Mouse (Mus musculus): ENCODE measurements at regions not wholly inside any gene's neighbourhood (a gene's known extent, or its start where the extent isn't known, plus 50 kb on each side); places are given as distances from the start of the nearest gene placed in this dataset.
A peak's percentile ranks its signal among the peaks of the same experiment; 100 is the strongest.

DNA sequence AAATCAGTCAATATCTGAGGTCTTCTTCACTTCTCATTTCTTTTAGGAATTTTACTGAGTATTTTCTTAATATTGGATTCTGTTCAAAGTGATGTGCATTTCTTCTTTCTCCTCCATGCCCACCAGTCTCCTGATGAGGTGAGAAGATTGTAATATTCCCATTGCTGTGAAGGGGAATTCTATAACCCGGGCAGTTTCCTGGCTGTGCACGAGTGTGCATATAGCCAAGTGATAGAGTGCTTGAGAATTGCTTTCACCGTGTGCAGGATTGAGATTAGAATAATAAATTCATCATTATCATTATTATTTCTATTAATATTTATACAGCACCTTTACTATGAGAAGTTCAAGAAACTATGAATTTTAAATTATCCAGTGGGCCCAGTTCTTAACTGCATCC, 671.9 kb upstream of the Gm38303 start:
- Histone ChIP-seq H3K9me3 (ENCODE audit: control insufficient read depth, low read length) (no peaks in the 10 kb centered on the region), H3K4me2 (replicated peaks; ENCODE audit: low read depth, low read length) (no peak overlapping the region), H3K27ac (ENCODE audit: low read depth, low read length) (no peak overlapping the region), H3K36me3 (ENCODE audit: control insufficient read depth, insufficient read depth, low read length) (no peaks in the 10 kb centered on the region), H3K4me3 (ENCODE audit: low read length) (no peak overlapping the region), H3K9ac (ENCODE audit: low read depth, low read length) (no peak overlapping the region), H3K27me3 (ENCODE audit: control insufficient read depth, insufficient read depth, low read length) (no peaks in the 10 kb centered on the region), H3K4me1 (ENCODE audit: control insufficient read depth, insufficient read depth, low read length) (no peaks in the 10 kb centered on the region)
- 88% methylated on average over 3 of the region's 3 CpGs for WGBS
- no peak for ATAC-seq (ENCODE audit: low FRiP score, low TSS enrichment)

DNA sequence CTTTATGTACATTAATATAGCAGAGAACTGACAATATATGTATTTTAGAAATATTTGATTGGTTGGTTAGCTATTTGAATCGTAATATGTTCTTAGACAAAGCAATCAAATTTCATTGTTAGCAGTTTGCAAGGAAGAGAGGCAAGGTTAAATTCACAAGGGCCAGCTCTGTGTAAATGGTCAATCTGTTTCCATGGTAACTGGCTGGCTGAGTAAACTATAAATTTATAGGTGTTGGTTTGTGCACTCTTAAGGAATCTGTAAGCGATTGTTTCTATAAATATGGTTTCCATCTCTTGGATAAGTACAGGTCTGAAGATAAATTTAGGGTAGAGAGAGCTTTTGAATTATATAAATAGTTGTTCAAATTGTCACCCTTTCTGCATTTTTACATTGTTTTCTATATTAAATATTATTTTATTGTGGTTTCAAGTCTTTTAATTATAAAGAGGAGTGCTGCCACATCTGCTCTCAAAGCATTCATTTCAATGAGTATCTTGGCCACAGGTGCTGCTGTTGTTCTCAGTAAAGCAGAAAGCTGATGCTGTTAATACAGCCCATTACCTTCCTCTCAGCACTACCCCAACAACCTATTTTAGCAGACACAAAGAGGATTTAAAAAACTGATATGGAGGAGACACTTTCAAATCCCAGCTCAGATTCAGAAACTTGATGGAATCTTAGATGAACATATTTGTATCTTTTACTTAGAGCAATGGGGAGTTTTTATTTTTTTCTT, 671.2 kb upstream of the Gm38303 start:
- no peak for ATAC-seq (ENCODE audit: low FRiP score, low TSS enrichment)
- H3K4me3 ChIP-seq (ENCODE audit: low read length), result no peak overlapping the region
- no peak overlapping the region for H3K27ac ChIP-seq (ENCODE audit: low read depth, low read length)
- no peaks in the 10 kb centered on the region for H3K36me3 ChIP-seq (ENCODE audit: control insufficient read depth, insufficient read depth, low read length)
- no peaks in the 10 kb centered on the region for H3K27me3 ChIP-seq (ENCODE audit: control insufficient read depth, insufficient read depth, low read length)
- H3K4me1 ChIP-seq (ENCODE audit: control insufficient read depth, insufficient read depth, low read length), result no peaks in the 10 kb centered on the region
- WGBS, result 87% methylated on average over 2 of the region's 2 CpGs
- H3K9ac ChIP-seq (ENCODE audit: low read depth, low read length), result no peak overlapping the region
- no peaks in the 10 kb centered on the region for H3K9me3 ChIP-seq (ENCODE audit: control insufficient read depth, low read length)
- no peak overlapping the region for H3K4me2 ChIP-seq (replicated peaks; ENCODE audit: low read depth, low read length)

GRCm38 (mm10) chr3:10978968-10979367, 643.5 kb upstream of the Gm38303 start:
- Histone ChIP-seq H3K4me3 (ENCODE audit: low read length) (no peak overlapping the region), H3K36me3 (ENCODE audit: control insufficient read depth, insufficient read depth, low read length) (no peaks in the 10 kb centered on the region), H3K9ac (ENCODE audit: low read depth, low read length) (no peak overlapping the region), H3K4me2 (replicated peaks; ENCODE audit: low read depth, low read length) (no peak overlapping the region), H3K4me1 (ENCODE audit: control insufficient read depth, insufficient read depth, low read length) (no peaks in the 10 kb centered on the region), H3K27ac (ENCODE audit: low read depth, low read length) (no peak overlapping the region), H3K27me3 (ENCODE audit: control insufficient read depth, insufficient read depth, low read length) (no peaks in the 10 kb centered on the region), H3K9me3 (ENCODE audit: control insufficient read depth, low read length) (no peaks in the 10 kb centered on the region)
- no peak for ATAC-seq (ENCODE audit: low FRiP score, low TSS enrichment)

DNA sequence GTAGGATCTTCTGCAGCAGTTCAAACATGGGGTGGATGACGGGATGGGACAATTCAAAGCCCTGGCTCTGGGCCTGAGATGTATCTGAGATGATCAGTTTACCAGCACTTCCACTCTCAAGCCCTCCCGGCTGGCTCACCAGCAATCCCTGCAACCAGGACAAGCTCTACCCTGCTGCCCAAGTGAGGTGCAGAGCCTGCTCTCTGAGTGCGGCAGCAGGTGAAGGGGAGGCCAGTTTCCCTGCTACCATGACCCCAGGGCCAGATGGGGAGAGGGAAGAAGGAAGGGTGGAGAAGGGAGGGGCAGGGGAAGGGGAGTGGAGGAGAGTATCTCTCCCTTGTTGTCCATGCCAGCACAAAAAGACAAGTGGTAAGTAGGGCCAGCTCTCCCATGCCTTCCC, 638.9 kb upstream of the Gm38303 start:
- no peak for ATAC-seq (ENCODE audit: low FRiP score, low TSS enrichment)

GRCm38 (mm10) chr3:10952583-10952982, 617.1 kb upstream of the Gm38303 start:
- Histone ChIP-seq H3K27ac (ENCODE audit: low read depth, low read length) (no peak overlapping the region), H3K4me2 (replicated peaks; ENCODE audit: low read depth, low read length) (no peak overlapping the region), H3K9ac (ENCODE audit: low read depth, low read length) (no peak overlapping the region), H3K36me3 (ENCODE audit: control insufficient read depth, insufficient read depth, low read length) (no peaks in the 10 kb centered on the region), H3K4me1 (ENCODE audit: control insufficient read depth, insufficient read depth, low read length) (no peaks in the 10 kb centered on the region), H3K9me3 (ENCODE audit: control insufficient read depth, low read length) (no peaks in the 10 kb centered on the region), H3K4me3 (ENCODE audit: low read length) (no peak overlapping the region), H3K27me3 (ENCODE audit: control insufficient read depth, insufficient read depth, low read length) (no peaks in the 10 kb centered on the region)
- 0 out of 2 replicates have a peak, but pooled peaks have one; percentile 66 for ATAC-seq (ENCODE audit: low FRiP score, low TSS enrichment)
- WGBS, result 31% methylated on average over 1 of the region's 1 CpGs

More for the DNA sequence above, 638.9 kb upstream of the Gm38303 start:
- no peaks in the 10 kb centered on the region for H3K27me3 ChIP-seq (ENCODE audit: control insufficient read depth, insufficient read depth, low read length)
- H3K27ac ChIP-seq (ENCODE audit: low read depth, low read length), result no peak overlapping the region
- no peaks in the 10 kb centered on the region for H3K4me1 ChIP-seq (ENCODE audit: control insufficient read depth, insufficient read depth, low read length)
- H3K36me3 ChIP-seq (ENCODE audit: control insufficient read depth, insufficient read depth, low read length), result no peaks in the 10 kb centered on the region
- 90% methylated on average over 3 of the region's 3 CpGs for WGBS
- H3K4me3 ChIP-seq (ENCODE audit: low read length), result no peak overlapping the region
- no peak overlapping the region for H3K4me2 ChIP-seq (replicated peaks; ENCODE audit: low read depth, low read length)
- H3K9me3 ChIP-seq (ENCODE audit: control insufficient read depth, low read length), result no peaks in the 10 kb centered on the region
- H3K9ac ChIP-seq (ENCODE audit: low read depth, low read length), result no peak overlapping the region

DNA sequence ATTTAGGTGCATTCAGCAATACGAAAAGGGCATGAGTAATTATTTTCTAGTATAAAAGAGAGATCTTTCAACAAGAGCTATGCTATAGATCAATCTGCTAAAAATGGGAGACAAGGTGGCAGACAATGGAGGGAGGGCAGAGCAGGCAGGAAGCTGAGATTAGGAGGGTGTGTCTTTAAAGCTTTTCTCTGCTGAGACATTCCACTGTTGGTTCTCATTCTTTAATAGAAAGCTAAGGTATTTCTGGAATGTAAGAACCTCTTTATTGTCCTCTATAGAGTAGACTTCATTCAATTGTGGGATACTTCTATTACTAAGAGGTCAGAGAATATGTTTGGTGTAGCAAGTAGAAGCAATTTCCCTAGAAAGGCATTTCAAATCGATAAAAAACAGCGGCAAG, 581.6 kb upstream of the Gm38303 start:
- H3K4me1 ChIP-seq (ENCODE audit: control insufficient read depth, insufficient read depth, low read length), result no peaks in the 10 kb centered on the region
- no peaks in the 10 kb centered on the region for H3K36me3 ChIP-seq (ENCODE audit: control insufficient read depth, insufficient read depth, low read length)
- WGBS, result 93% methylated on average over 3 of the region's 3 CpGs
- no peak for ATAC-seq (ENCODE audit: low FRiP score, low TSS enrichment)
- H3K9ac ChIP-seq (ENCODE audit: low read depth, low read length), result no peak overlapping the region
- H3K9me3 ChIP-seq (ENCODE audit: control insufficient read depth, low read length), result no peaks in the 10 kb centered on the region
- no peak overlapping the region for H3K4me3 ChIP-seq (ENCODE audit: low read length)
- no peaks in the 10 kb centered on the region for H3K27me3 ChIP-seq (ENCODE audit: control insufficient read depth, insufficient read depth, low read length)
- no peak overlapping the region for H3K27ac ChIP-seq (ENCODE audit: low read depth, low read length)
- H3K4me2 ChIP-seq (replicated peaks; ENCODE audit: low read depth, low read length), result no peak overlapping the region

- no peak for ATAC-seq (ENCODE audit: low FRiP score, low TSS enrichment)
- Histone ChIP-seq H3K9ac (ENCODE audit: low read depth, low read length) (no peak overlapping the region), H3K4me1 (ENCODE audit: control insufficient read depth, insufficient read depth, low read length) (no peaks in the 10 kb centered on the region), H3K4me2 (replicated peaks; ENCODE audit: low read depth, low read length) (no peak overlapping the region), H3K27ac (ENCODE audit: low read depth, low read length) (no peak overlapping the region), H3K4me3 (ENCODE audit: low read length) (no peak overlapping the region), H3K27me3 (ENCODE audit: control insufficient read depth, insufficient read depth, low read length) (no peaks in the 10 kb centered on the region), H3K36me3 (ENCODE audit: control insufficient read depth, insufficient read depth, low read length) (no peaks in the 10 kb centered on the region), H3K9me3 (ENCODE audit: control insufficient read depth, low read length) (no peaks in the 10 kb centered on the region)
- 83% methylated on average over 2 of the region's 2 CpGs for WGBS
Measured at GRCm38 (mm10) chr3:10891981-10892380, 556.5 kb upstream of the Gm38303 start.
